Mouse (Mus musculus) liver, adult 2 months (tissue): Measurements from ENCODE around the gene Eral1.

Experiments used
- CTCF ChIP-seq: fragments of 200-500 bp; IDR thresholded peaks from 2 replicates; pipeline ENCODE4 v1.5.1; 2011; ENCODE audit warnings: low read depth, low read length, control low read depth
- POLR2A ChIP-seq: fragments of 200-500 bp; IDR thresholded peaks from 2 replicates; pipeline ENCODE4 v1.6.1; 2011; ENCODE audit warnings: low read length, control low read depth; ENCODE audit not compliant: insufficient read depth; ENCODE audit errors: extremely low read depth

DNA sequence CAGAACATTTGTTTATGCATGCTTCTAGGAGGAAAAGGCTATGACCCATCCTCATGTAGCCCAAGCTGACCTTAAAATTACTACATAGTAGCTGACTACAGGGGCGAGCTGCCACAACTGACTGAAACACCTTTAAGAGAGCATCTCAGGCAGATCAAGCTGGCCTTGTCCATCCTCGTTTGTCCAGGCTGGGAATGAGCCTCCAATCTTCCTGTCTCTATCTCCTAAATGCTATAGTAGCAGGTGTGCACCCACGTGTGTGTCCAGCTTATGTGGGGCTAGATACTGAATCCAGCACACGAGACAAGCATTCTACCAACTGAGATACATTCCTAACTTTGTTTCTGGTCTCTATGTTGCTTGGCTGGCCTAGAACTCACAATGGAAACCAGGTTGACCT is 5.5 kb downstream of the Eral1 start:
- TF ChIP-seq CTCF (no peak), POLR2A (no peak)
